Mouse (Mus musculus): ENCODE data around the gene Pmm2. TPM values are rescaled to one million over a fixed set of nuclear protein-coding genes. Genes with fewer than 3 reads are reported as not detected.

Gene Pmm2
- total RNA-seq, 2 experiments from 2014 or later = 14.9 to 24.0 TPM

- peak; percentile 73 for DNase-seq
- Histone ChIP-seq H3K27ac (no peak overlapping the region), H3K4me3 (no peak overlapping the region)
- intact Hi-C loops (cut with DNase I) = no loop called here
- no peak for TF ChIP-seq CTCF (IDR thresholded peaks at IDR 0.05)
Observed at GRCm38 (mm10) chr16:8689979-8690656, 52.6 kb downstream of the Pmm2 start.

DNA sequence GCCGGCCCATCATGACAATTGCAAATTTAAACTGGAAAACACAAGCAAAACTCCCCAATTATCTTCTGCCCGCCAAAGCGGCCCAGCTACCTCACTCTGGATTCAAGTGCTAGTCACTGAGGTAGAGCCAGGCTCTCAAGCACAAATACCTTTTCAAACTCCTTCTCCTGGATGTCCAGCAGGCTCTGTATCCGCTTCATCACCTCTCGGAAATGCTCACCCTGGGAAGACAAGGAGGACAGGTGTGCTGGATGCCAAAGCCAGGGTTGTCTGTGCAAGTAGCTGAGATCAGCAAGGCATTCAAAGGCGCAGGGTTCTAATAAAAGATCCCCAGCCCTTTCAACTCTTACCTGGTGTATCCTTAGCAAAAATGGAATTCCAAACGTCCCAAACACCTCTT lies 53.7 kb downstream of the Pmm2 start:
- intact Hi-C loops (cut with DNase I) = no loop called here
- no peak for TF ChIP-seq CTCF (IDR thresholded peaks at IDR 0.05)
- Histone ChIP-seq H3K27ac (no peak overlapping the region), H3K4me3 (no peak overlapping the region)
- DNase-seq = no peak

DNA sequence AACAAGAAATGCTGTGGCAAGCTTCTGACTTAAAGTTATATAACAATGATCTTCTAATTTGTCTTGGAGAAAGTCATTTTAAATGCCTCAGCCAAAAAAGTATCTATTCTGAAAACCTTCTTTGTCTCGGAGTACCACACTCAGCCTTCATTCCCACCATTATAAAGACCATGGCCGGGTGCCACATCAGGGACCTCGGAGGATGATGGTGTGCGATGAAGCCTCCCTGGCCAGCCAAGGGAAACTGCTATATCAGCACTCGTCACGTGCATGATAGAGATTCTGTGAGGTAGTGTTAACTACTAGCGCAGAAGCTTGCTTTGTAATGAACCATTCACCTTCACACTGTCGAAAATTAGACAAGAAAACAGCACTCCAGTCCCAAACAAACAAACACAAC lies 62.1 kb downstream of the Pmm2 start:
- no peak for TF ChIP-seq CTCF (IDR thresholded peaks at IDR 0.05)
- no peak overlapping the region for H3K27ac ChIP-seq
- no peak overlapping the region for H3K4me3 ChIP-seq
- intact Hi-C loops (cut with DNase I) = no loop called here
- no peak for DNase-seq

- H3K27ac ChIP-seq = no peak overlapping the region
- no peak for DNase-seq
- intact Hi-C loops (cut with DNase I) = no loop called here
- H3K4me3 ChIP-seq = no peak overlapping the region
- TF ChIP-seq CTCF (IDR thresholded peaks at IDR 0.05) = no peak
Observed at GRCm38 (mm10) chr16:8700586-8700985, 63.1 kb downstream of the Pmm2 start.

GRCm38 (mm10) chr16:8711998-8712397 lies 74.5 kb downstream of the Pmm2 start:
- Histone ChIP-seq H3K4me3 (no peak overlapping the region), H3K27ac (peak overlapping the region; percentile 43)
- peak; percentile 55 for DNase-seq
- TF ChIP-seq CTCF (IDR thresholded peaks at IDR 0.05) = peak; percentile 18; the same call in 1 of the 2 replicates
- intact Hi-C loops (cut with DNase I) = no loop called here

Small RNAs within 50 kb of the gene (microRNA-seq; reads per million reads assigned to microRNA genes)
- not detected for gene Gm22137

Other genes with a start within 250 kb of the Pmm2 start
- gene Tmem114, start 212.5 kb upstream of the Pmm2 start, total RNA-seq (2021) = not detected
- gene Mettl22, start 166.9 kb upstream of the Pmm2 start, total RNA-seq (2021) = 10 to 100 TPM; 89.1 to 89.4 TPM
- 1 to 10 TPM; 2.3 to 3.7 TPM for gene Abat, start 124.2 kb upstream of the Pmm2 start, total RNA-seq (2021)
- 10 to 100 TPM; 12.4 to 12.9 TPM for gene Tmem186, start within 50 bp of the Pmm2 start, total RNA-seq (2021)
- 1 to 10 TPM; 5.8 to 8.7 TPM for gene Carhsp1, start 34.5 kb downstream of the Pmm2 start, total RNA-seq (2021)
- not detected for gene Gm5767, start 43.1 kb downstream of the Pmm2 start, total RNA-seq (2021)
- gene Usp7, start 154.6 kb downstream of the Pmm2 start, total RNA-seq (2021) = 10 to 100 TPM; 61.8 to 69.1 TPM
- gene 1810013L24Rik, start 192.4 kb downstream of the Pmm2 start, total RNA-seq (2021) = 100 to 1,000 TPM in 1 of 2 experiments, 10 to 100 TPM in 1; 80.9 to 111 TPM